Mouse (Mus musculus): Measurements from ENCODE around the gene Stub1.
"Not testable (repeated sequence)": the region's sequence is repeated elsewhere in the genome, so short reads cannot be mapped to it uniquely, and the experiment has no call there.

The Stub1 gene

GRCm38 (mm10) chr17:25833291-25833663, at the start of gene Stub1:
Gene Stub1 (minus strand): TSS chr17:25833404.
- DNase-seq (ENCODE audit: low spot score): peak; percentile 98

GRCm38 (mm10) chr17:25882306-25882705, 49.1 kb upstream of the Stub1 start:
- no peak for DNase-seq (ENCODE audit: low spot score)

DNA sequence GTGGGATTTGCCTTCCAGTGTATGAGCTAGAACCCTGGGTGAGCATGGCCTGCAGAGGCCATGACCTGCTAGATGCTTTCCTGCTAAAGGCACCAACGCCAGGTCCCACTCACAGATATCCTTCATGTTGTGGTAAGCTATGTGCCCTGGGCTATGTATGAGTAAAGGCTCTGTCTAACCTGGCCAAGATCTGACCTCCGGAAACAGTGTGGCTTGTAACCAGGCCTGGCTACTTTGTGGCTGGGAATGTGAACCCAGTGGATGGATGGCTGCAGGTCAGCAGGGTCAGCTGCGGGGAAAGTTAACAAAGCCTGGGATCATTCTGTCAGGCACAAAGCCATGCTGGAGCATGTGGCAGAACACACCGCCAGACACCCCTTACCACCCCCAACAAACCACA, 48.5 kb upstream of the Stub1 start:
- DNase-seq (ENCODE audit: low spot score): peak; percentile 57

- DNase-seq (ENCODE audit: low spot score): peak; percentile 81
Observed at GRCm38 (mm10) chr17:25880913-25881641, 47.9 kb upstream of the Stub1 start.

DNA sequence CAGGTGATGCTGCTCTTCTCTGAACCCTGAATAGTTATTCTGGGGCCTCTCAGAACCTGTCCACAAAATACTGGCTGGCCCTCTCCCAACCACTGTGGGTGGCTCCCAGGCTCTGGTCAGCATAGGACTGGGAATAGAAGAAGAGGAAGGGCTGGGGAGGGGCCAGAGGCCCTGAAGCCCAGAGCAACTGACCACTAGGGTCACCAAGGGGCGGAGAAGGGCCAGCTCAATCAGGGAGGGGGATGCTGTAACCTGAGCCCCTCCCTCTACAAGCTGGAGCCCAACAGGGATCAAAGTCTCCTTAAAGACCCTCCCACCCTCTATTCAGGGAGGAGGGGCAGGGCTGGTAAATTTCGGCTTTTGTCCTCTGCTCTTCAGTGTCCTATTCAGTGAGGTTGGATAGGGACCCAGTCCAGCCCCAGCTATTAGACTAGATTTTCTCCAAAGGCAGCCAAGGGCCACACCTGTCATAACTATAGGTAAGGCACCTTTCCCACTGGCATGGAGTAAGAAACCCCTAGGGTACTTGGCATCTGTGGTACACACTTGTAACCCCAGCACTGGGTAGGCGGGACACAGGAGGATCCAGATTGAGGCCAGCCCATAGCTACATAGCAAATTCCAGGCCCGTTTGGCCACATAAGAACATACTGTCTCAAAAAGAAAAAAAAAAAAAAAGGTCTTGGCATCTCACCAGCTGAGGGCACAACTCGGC, 47.1 kb upstream of the Stub1 start, which contains the start of gene Wfikkn1:
Wfikkn1 (minus strand) TSS at position 663 of the 715 bp plus-strand sequence.
- peak; percentile 77 for DNase-seq (ENCODE audit: low spot score)

DNA sequence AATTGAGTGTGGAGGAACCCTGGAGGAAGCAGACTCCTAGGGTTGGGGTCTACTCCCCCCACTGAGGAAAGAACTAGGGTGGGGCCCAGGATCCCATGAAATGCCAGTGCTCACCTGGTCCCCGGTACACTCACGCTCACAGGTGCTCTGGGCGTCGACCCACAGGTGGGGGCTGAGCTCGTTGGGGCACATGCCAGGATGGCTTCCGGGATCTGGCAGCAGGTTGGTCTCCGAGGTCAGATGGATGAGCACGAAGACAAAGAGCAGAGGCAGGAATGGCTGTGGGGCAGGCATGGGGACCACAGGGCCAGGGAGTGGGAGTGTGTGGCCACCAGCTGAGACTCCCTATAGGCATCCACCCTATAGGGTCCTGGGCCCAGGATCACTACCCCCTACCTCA, 46.5 kb upstream of the Stub1 start:
- no peak for DNase-seq (ENCODE audit: low spot score)

- no peak for DNase-seq (ENCODE audit: low spot score)
Observed at GRCm38 (mm10) chr17:25879261-25879660, 46.1 kb upstream of the Stub1 start.

GRCm38 (mm10) chr17:25878611-25879180, 45.5 kb upstream of the Stub1 start:
- DNase-seq (ENCODE audit: low spot score): no peak

DNA sequence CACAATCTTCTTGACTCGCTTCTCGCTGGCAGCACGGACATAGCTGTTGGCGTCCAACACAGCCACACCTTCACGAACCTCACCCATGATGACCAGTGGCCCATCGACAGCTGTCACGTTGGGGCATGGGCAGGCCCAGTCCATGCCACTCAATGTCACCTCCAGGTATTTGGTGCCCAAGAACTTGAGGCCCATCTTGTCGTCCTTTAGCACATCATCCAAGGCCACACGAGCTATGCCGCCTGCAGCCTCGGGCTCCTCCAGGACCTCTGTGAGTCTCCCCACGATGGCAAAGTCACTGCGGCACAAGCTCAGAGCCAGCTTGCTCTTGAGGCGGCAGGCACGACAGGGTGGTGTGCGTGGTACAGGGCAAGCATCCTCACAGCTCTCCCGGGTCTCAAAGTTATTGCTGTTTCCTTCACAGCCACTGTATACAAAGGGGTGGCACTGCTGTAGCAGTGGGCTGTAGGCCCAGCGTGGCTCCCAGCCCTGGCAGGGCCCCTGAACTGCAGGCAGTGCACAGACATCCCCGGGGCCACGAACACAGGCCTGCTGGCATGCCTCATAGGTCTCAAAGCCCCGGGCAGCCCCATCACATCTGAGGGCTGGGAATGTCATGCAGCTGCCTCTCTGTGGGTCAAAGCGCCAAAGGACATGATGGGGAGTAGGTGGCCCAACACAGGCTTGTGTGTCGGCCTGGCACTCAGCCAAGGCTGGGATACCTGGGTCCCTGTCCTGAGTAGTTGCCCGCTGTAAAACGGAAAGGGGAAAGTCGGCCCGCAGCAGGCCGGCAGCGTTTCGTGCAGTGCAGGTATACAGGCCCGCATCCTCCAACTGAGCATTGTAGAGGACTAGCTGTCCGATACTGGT, 44.8 kb upstream of the Stub1 start:
- no peak for DNase-seq (ENCODE audit: low spot score)

- no peak for DNase-seq (ENCODE audit: low spot score)
Observed at GRCm38 (mm10) chr17:25877025-25877424, 43.8 kb upstream of the Stub1 start.

GRCm38 (mm10) chr17:25876347-25876915, 43.2 kb upstream of the Stub1 start:
- DNase-seq (ENCODE audit: low spot score): peak; percentile 76

GRCm38 (mm10) chr17:25875171-25876136, 42.2 kb upstream of the Stub1 start:
- peak; percentile 92 for DNase-seq (ENCODE audit: low spot score)

GRCm38 (mm10) chr17:25874721-25875170, 41.5 kb upstream of the Stub1 start, which contains the start of gene Mettl26:
Gene Mettl26 (plus strand): TSS chr17:25875074.
- peak; percentile 94 for DNase-seq (ENCODE audit: low spot score)

DNA sequence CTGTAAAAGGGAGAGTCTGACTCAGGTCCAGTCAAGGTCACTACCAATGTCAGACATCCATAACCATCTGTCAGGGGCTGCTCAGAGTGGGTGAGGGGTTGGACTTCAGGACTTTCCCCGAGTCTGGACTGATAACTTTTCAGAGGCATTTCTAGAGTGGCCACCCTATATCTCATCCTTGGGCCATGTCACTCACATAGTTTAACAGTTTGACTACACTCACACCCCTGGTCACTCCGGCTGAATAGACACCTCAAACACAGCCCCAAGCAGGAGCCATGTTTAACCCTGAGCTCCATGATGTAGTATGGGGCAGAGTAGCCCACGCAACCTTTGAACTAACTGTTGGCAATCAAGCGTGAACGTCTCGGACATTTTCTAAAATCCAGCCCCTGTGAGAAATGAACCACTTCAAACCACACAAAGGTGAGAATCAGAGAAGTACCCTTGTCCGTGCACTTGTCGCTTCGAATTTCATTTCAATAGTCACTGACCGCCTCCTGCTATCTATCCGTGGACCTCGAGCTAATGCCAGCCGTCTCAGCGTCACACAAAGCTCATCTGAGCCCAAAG, 41.0 kb upstream of the Stub1 start:
- no peak for DNase-seq (ENCODE audit: low spot score)

DNA sequence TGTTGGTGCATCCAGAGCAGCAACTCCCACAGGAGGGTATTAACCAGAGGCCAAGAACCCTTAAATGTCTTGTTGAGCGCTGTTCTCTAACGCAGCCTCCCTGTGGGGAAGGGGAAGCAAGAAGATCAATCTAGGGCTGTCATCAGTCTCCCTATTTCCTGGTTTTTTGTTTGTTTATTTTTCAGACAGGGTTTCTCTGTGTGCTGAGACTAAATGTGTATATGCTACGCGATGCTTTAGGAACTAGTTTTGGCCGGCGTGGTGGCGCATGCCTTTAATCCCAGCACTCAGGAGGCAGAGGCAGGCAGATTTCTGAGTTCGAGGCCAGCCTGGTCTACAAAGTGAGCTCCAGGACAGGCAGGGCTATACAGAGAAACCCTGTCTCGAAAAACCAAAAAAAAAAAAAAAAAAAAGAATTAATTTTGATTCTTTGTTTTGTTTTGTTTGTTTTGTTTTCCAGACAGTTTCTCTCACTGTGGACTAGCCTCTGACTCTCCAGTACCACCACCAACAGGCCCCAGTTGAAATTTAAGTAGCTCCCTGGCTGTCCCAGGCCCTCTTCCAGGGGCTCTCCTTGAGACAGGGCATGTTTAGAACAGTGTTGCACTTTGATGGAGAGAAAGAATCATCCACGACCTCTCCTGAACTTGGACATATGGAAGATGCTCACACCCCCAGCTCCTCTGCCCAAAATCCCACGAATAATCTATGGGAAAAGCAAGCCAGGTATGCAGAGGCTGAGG, 40.4 kb upstream of the Stub1 start:
- no peak for DNase-seq (ENCODE audit: low spot score)

- no peak for DNase-seq (ENCODE audit: low spot score)
Observed at GRCm38 (mm10) chr17:25872676-25873075, 39.5 kb upstream of the Stub1 start.

DNA sequence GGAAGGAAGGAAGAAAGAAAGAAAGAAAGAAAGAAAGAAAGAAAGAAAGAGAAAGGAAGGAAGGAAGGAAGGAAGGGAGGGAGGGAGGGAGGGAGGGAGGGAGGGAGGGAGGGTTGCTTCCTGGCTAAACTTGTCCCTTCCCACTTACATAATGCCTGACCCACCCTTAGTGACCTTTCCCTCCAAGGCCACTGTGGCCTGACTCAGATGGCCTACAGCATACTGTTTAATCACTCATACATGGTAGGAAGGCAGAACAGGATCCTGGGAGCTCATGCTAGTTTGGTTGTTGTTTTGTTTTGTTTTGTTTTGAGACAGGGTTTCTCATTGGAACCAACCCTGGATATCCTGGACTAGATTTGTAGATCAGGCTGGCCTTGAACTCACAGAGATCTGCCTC, 38.4 kb upstream of the Stub1 start:
- DNase-seq (ENCODE audit: low spot score): not testable (repeated sequence)

DNA sequence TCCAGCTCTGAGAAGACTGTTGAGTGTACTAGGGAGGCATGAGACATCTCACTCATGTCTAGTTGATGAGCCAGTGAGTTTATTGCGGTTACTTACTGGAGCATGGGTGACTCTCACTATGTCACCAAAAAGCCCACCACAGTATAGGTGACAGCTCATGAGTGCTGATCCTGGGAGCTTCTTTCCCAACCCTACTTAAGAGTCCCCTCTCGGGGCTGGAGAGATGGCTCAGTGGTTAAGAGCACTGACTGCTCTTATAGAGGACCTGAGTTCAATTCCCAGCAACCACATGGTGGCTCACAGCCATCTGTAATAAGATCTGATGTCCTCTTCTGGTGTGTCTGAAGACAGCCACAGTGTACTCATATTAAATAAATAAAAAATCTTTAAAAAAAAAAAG, 36.8 kb upstream of the Stub1 start:
- DNase-seq (ENCODE audit: low spot score): no peak

DNA sequence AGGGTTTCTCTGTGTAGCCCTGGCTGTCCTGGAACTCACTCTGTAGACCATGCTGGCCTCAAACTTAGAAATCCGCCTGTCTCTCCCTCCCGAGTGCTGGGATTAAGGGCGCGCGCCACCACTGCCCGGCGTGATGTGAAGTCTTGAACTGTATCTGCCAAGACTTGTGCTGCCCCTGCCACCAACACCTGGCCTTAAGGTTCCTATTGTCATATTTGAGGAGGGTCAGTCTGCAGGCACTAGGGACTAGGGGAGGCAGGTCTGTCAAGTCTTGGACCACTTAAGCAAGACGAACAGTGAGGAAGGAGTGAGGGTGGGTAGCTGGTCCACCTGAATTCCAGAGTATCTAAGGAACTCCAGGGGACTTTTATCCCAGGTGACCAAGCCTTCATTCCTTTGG, 36.3 kb upstream of the Stub1 start:
- DNase-seq (ENCODE audit: low spot score): no peak

Measured in yolk sac, embryonic 10.5 days (tissue).